Mouse (Mus musculus) gastrocnemius, postnatal 4 days (tissue): Measurements from ENCODE around the gene Wbp1l. TPM values are rescaled to one million over a fixed set of nuclear protein-coding genes. Genes with fewer than 3 reads are reported as not detected.

Experiments
- DNase-seq, 2 experiments: peaks; one replicate each; pipeline ENCODE4 v3.0.0; 2021 to 2022; ENCODE audit warnings: low spot score in 2 of 2, mixed read lengths in 2 of 2
- total RNA-seq, 2 experiments: library from RNA; stranded (reverse); gene quantifications; 2 replicates each; pipeline ENCODE4 v1.2.3; 2021

The Wbp1l gene
- total RNA-seq, 2 experiments from 2014 or later: 52.4 to 57.2 TPM

DNA sequence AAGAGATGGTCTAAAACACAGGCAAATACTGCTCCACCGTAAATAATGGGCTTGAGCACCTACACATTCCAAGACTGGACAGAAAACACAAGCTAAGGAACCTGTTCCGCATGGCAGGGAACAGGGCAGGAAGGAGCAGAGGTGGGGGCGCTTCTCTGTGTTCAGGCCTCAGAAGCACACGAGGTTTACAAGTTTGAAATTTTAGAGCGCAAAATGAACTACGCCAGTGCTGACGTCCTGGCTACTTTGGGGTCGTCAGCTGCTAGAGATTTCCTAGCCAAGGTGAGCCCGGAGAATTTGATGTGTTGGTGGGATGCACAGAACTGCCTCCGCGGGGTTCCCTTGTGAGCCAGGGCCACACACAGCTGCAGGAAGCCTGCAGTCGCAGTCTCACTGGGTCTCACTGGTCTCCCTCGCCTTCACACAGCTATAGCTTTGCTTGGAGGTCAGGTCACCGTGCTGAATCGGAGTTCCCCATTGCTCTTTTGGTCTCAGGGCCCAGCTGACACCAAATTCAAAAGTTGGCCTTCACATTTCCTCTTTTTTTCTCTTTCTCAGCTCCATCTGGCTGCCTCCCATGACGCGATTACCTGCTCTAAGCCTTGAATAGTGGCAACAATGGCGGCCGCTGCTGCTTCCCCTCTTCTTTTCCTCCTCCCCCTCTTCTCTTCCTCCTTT is 99.1 kb downstream of the Wbp1l start:
- no peak for DNase-seq

DNA sequence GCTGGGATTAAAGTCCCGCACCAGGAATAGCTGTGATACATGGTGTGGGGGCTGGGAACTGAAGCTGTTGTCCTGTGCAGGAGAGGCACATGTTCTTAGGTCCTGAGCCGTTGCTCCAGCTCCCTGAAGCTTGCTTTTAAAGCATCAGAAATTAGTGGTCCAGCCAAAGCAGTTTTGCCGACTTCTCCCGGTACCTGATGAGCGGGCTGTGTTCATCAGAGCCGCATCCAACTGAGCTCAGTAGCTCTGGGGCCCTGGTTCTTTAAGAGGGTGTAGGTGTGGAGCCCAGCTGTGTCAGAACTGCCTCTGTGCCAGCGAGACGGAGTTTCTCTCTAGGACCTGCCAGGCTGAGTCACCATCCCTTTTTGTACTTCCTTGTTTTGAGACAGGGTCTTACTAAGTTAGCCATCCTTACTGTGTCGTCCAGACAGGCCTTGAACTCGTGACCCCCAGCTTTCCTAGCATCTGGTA is 100.2 kb downstream of the Wbp1l start:
- DNase-seq: no peak

DNA sequence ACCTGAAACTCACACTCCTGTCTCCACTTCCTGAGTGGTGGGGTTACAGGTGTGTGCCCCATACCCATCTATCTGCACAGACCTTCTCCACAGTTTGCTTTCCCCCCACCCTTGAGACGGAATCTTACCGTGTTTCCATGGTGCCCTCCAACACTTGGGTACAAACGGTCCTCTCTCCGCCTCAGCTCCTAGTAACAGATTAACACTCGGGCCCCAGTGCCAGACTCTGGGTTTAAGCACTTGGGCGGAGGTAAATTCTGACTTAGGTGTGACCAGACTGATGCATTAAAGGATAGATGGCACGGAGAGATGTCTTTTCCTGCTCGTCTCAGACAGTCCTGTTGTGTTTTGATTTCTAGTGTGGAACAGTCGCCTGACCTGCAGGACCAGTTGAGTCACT is 102.3 kb downstream of the Wbp1l start:
- DNase-seq: no peak

DNA sequence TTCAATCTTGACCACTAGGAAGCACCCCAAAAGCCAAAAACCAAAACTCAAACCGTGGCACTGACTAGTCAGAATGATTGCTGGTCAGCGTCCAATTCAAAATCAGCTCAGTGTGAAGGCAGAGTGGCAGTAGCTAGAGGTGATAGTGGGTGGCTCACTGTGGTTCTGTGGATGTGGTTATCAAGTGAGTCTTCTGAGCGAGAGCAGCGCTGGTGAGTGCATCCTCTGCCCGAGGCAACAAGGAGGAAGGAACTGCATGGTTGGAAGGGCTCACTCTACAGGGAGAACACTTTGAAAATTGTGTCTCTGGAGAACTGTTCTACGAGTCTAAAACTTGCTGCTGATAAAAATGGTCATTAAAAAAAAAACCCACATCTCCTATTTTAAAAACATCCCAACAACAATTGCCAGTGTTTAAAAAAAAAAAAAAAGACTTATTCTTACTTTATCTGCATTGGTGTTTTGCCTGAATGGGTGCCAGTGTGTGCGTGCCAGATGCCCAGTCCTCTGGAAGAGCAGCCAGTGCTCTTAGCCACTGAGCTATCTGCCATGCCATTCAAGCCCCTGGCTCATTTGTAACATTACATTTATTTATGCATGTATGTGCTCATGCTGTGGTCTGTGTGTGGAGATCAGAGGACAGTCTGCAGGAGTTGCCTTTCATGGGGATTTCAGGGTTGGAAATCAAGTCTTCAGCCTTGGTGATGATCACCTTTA is 107.1 kb downstream of the Wbp1l start:
- no peak for DNase-seq

DNA sequence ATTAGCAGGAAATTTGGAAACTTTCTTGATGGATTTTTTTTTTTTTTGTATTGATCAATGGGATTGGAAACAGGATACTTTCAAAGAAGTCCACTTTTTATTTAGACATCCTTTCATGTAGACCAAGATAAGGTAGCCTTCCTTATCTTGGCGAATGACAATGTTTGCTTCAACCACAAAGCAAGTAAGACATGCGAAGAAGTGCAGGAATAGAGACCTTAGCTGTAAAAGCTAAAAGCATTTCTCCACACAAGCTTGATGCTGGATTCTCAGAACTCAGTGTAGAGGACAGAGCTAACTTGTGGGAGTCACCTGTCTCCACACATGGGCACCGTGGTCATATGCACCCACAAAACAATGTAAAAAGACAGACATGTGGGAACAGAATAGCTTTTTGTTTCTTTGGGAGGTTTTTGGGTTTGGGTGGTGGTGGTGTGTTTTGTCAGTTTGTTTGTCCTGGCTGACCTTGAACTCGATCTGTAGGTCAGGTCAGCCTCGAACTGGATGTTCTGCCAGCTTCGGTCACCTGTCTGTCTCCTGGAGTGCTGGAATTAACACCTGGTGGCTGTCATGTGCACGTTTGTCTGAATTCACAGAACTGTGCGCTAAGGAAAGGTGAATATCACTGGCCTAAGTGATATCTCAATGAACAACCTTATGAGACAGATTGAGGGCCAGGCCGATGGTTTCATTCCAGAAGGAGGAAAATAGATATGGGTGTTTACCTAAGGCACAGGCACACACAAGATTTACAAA is 107.8 kb downstream of the Wbp1l start:
- DNase-seq: no peak

Other genes with a start within 250 kb of the Wbp1l start
- gene 2310034G01Rik, start 248.8 kb upstream of the Wbp1l start, total RNA-seq: under 1 TPM; 0.59 to 0.70 TPM
- 10 to 100 TPM; 80.8 to 88.7 TPM for gene Actr1a, start 203.3 kb upstream of the Wbp1l start, total RNA-seq
- 10 to 100 TPM; 20.1 to 23.5 TPM for gene Sufu, start 202.2 kb upstream of the Wbp1l start, total RNA-seq
- gene Trim8, start 97.4 kb upstream of the Wbp1l start, total RNA-seq: 10 to 100 TPM; 40.4 to 41.4 TPM
- gene Arl3, start 25.9 kb upstream of the Wbp1l start, total RNA-seq: 10 to 100 TPM; 34.8 to 37.9 TPM
- 10 to 100 TPM in 1 of 2 experiments, 1 to 10 TPM in 1; 7.8 to 11.2 TPM for gene Sfxn2, start 25.7 kb upstream of the Wbp1l start, total RNA-seq
- not detected for gene Cyp17a1, start 74.1 kb downstream of the Wbp1l start, total RNA-seq
- 10 to 100 TPM; 12.5 to 12.6 TPM for gene Borcs7, start 90.8 kb downstream of the Wbp1l start, total RNA-seq
- 10 to 100 TPM; 51.0 to 56.2 TPM for gene As3mt, start 108.4 kb downstream of the Wbp1l start, total RNA-seq
- 1 to 10 TPM; 5.9 to 6.5 TPM for gene Cnnm2, start 162.5 kb downstream of the Wbp1l start, total RNA-seq